Mouse (Mus musculus) mesoderm, embryonic 11.5 days (tissue): ENCODE measurements around the gene Ptprg.
"Not testable (repeated sequence)": the region's sequence is repeated elsewhere in the genome, so short reads cannot be mapped to it uniquely, and the experiment has no call there.

Experiments used
- DNase-seq: peaks from one replicate; pipeline ENCODE4 v3.0.0-alpha.2; 2012; ENCODE audit warnings: low read depth, low spot score

The Ptprg gene

GRCm38 (mm10) chr14:11743726-11744125 lies 190.4 kb downstream of the Ptprg start:
- no peak for DNase-seq

- no peak for DNase-seq
Measured at GRCm38 (mm10) chr14:11752678-11753077, 199.3 kb downstream of the Ptprg start.

- no peak for DNase-seq
Measured at GRCm38 (mm10) chr14:11754656-11755055, 201.3 kb downstream of the Ptprg start.

GRCm38 (mm10) chr14:11758185-11758584 lies 204.9 kb downstream of the Ptprg start:
- DNase-seq = no peak

GRCm38 (mm10) chr14:11759356-11759755 lies 206.0 kb downstream of the Ptprg start:
- peak; percentile 37 for DNase-seq

GRCm38 (mm10) chr14:11762995-11763394 lies 209.7 kb downstream of the Ptprg start:
- no peak for DNase-seq

GRCm38 (mm10) chr14:11772736-11773135 lies 219.4 kb downstream of the Ptprg start:
- no peak for DNase-seq

- DNase-seq = peak; percentile 48
Measured at GRCm38 (mm10) chr14:11774476-11775037, 221.2 kb downstream of the Ptprg start.

GRCm38 (mm10) chr14:11775204-11775603 lies 221.9 kb downstream of the Ptprg start:
- peak; percentile 59 for DNase-seq

GRCm38 (mm10) chr14:11775951-11776495 lies 222.7 kb downstream of the Ptprg start:
- DNase-seq = no peak

GRCm38 (mm10) chr14:11776566-11776965 lies 223.2 kb downstream of the Ptprg start:
- DNase-seq = no peak

GRCm38 (mm10) chr14:11791190-11791589 lies 237.9 kb downstream of the Ptprg start:
- DNase-seq = no peak

- DNase-seq = no peak
Measured at GRCm38 (mm10) chr14:11793847-11794246, 240.5 kb downstream of the Ptprg start.

GRCm38 (mm10) chr14:11802355-11803035 lies 249.2 kb downstream of the Ptprg start:
- no peak for DNase-seq

- DNase-seq = no peak
Measured at GRCm38 (mm10) chr14:11806674-11807073, 253.3 kb downstream of the Ptprg start.

- DNase-seq = no peak
Measured at GRCm38 (mm10) chr14:11807465-11807864, 254.1 kb downstream of the Ptprg start.

GRCm38 (mm10) chr14:11811142-11811761 lies 257.9 kb downstream of the Ptprg start:
- DNase-seq = no peak

GRCm38 (mm10) chr14:11812291-11812690 lies 259.0 kb downstream of the Ptprg start:
- DNase-seq = no peak

- DNase-seq = not testable (repeated sequence)
Measured at GRCm38 (mm10) chr14:11814811-11815210, 261.5 kb downstream of the Ptprg start.

GRCm38 (mm10) chr14:11817236-11817635 lies 263.9 kb downstream of the Ptprg start:
- no peak for DNase-seq

GRCm38 (mm10) chr14:11818054-11818453 lies 264.7 kb downstream of the Ptprg start:
- no peak for DNase-seq

GRCm38 (mm10) chr14:11818721-11819120 lies 265.4 kb downstream of the Ptprg start:
- DNase-seq = no peak

GRCm38 (mm10) chr14:11819326-11819725 lies 266.0 kb downstream of the Ptprg start:
- DNase-seq = no peak
